Mouse (Mus musculus) kidney, adult 2 months (tissue): ENCODE data around the gene Klhl21. TPM values are rescaled to one million over a fixed set of nuclear protein-coding genes. Genes with fewer than 3 reads are reported as not detected.

Experiments
- DNase-seq: peaks from one replicate; pipeline ENCODE4 v3.0.0; 2021
- H3K27ac ChIP-seq: fragments of 200-500 bp; 2 replicates; pipeline ENCODE4 v1.5.1; 2012; ENCODE audit warnings: low read depth, low read length, control low read depth, inconsistent platforms; ENCODE audit not compliant: insufficient read depth
- H3K27me3 ChIP-seq: fragments of 200-500 bp; replicated peaks from 2 replicates; pipeline ENCODE4 v1.6.1; 2012; ENCODE audit warnings: mild to moderate bottlenecking, moderate library complexity, low read length, inconsistent platforms; ENCODE audit not compliant: control insufficient read depth, insufficient read depth
- H3K36me3 ChIP-seq: fragments of 200-500 bp; 2 replicates; pipeline ENCODE4 v1.6.1; 2012; ENCODE audit warnings: mild to moderate bottlenecking, moderate library complexity, low read length, inconsistent platforms; ENCODE audit not compliant: control insufficient read depth, insufficient read depth
- H3K4me1 ChIP-seq: fragments of 200-500 bp; 2 replicates; pipeline ENCODE4 v1.6.1; 2011; ENCODE audit warnings: low read length; ENCODE audit not compliant: control insufficient read depth, insufficient read depth
- H3K4me3 ChIP-seq: fragments of 200-500 bp; 2 replicates; pipeline ENCODE4 v1.5.1; 2011; ENCODE audit warnings: mild to moderate bottlenecking, low read depth, low read length, control low read depth; ENCODE audit not compliant: insufficient read depth
- CTCF ChIP-seq: fragments of 200-500 bp; conservative IDR thresholded peaks from 2 replicates; pipeline ENCODE4 v1.5.1; 2011; ENCODE audit warnings: low read depth, mild to moderate bottlenecking, control low read depth, low read length, moderate library complexity, mixed read lengths; ENCODE audit not compliant: insufficient read depth, insufficient read length
- POLR2A ChIP-seq: fragments of 200-500 bp; IDR thresholded peaks from one replicate; pipeline ENCODE4 v1.6.1; 2011; ENCODE audit warnings: low read depth, low read length, control low read depth
- WGBS: fragments of 180-500 bp; shearing (Covaris S2); methylation state at CpG from one replicate; pipeline ENCODE4 v1.1.7; 2018; 5-methylcytosine and 5-hydroxymethylcytosine counted together
- polyA plus RNA-seq: library from polyadenylated mRNA; depleted of rRNA; stranded (reverse); fragments of >200 nt; gene quantifications from 2 replicates; pipeline ENCODE4 v1.2.3, GENCODE M21; 2012

Gene Klhl21
- polyA plus RNA-seq, 1 experiment, result 23.0 TPM

- Histone ChIP-seq H3K4me1 (peaks cover 8% of the 10 kb centered on the region; the same call in 1 of the 2 replicates), H3K27ac (peak within 1 kb of the TSS; percentile 90), H3K36me3 (no peaks in the 10 kb centered on the region), H3K27me3 (no peaks in the 10 kb centered on the region; the same call in 1 of the 2 replicates), H3K4me3 (peak within 1 kb of the TSS; percentile 93)
- TF ChIP-seq POLR2A, result peak; percentile 13
- TF ChIP-seq CTCF, result no peak
- peak; percentile 99 for DNase-seq
- WGBS, result under 1% methylated on average over 94 of the region's 94 CpGs
Observed at GRCm38 (mm10) chr4:151996173-151996950, 12.2 kb upstream of the Klhl21 start, which contains the start of gene Phf13. Gene Phf13 (minus strand): TSS chr4:151996258.

- no peaks in the 10 kb centered on the region for H3K36me3 ChIP-seq
- no peaks in the 10 kb centered on the region; the same call in 1 of the 2 replicates for H3K27me3 ChIP-seq
- TF ChIP-seq POLR2A (no peak), CTCF (no peak)
- H3K4me3 ChIP-seq, result peak overlapping the region; percentile 77
- H3K4me1 ChIP-seq, result peaks cover 8% of the 10 kb centered on the region; the same call in 1 of the 2 replicates
- H3K27ac ChIP-seq, result peak overlapping the region; percentile 90
- DNase-seq, result no peak
- 2% methylated on average over 13 of the region's 13 CpGs for WGBS
Observed at GRCm38 (mm10) chr4:151996951-151997222, 11.7 kb upstream of the Klhl21 start.

GRCm38 (mm10) chr4:151997701-151998100, 10.9 kb upstream of the Klhl21 start:
- Histone ChIP-seq H3K4me3 (no peak overlapping the region), H3K27me3 (no peaks in the 10 kb centered on the region; the same call in 1 of the 2 replicates)

GRCm38 (mm10) chr4:151999481-151999880, 9.1 kb upstream of the Klhl21 start:
- TF ChIP-seq CTCF, result no peak
- TF ChIP-seq POLR2A, result no peak
- Histone ChIP-seq H3K36me3 (no peaks in the 10 kb centered on the region), H3K4me1 (peaks cover 5% of the 10 kb centered on the region; the same call in 1 of the 2 replicates), H3K27me3 (no peaks in the 10 kb centered on the region; the same call in 1 of the 2 replicates), H3K4me3 (no peak overlapping the region), H3K27ac (no peak overlapping the region)
- 69% methylated on average over 3 of the region's 3 CpGs for WGBS
- no peak for DNase-seq

More at GRCm38 (mm10) chr4:151997701-151998100, 10.9 kb upstream of the Klhl21 start:
- no peak for DNase-seq
- Histone ChIP-seq H3K36me3 (no peaks in the 10 kb centered on the region), H3K4me1 (peaks cover 8% of the 10 kb centered on the region; the same call in 1 of the 2 replicates), H3K27ac (no peak overlapping the region)
- WGBS, result 63% methylated on average over 3 of the region's 3 CpGs
- TF ChIP-seq POLR2A, result no peak
- no peak for TF ChIP-seq CTCF

GRCm38 (mm10) chr4:152000906-152001305, 7.7 kb upstream of the Klhl21 start:
- Histone ChIP-seq H3K4me3 (no peak overlapping the region), H3K4me1 (peaks cover 4% of the 10 kb centered on the region; the same call in 1 of the 2 replicates), H3K27me3 (no peaks in the 10 kb centered on the region), H3K36me3 (no peaks in the 10 kb centered on the region), H3K27ac (no peak overlapping the region)
- whole genome bisulfite sequencing, result 36% methylated on average over 4 of the region's 4 CpGs
- DNase-seq, result no peak
- TF ChIP-seq POLR2A, result no peak
- TF ChIP-seq CTCF, result no peak

- WGBS, result 74% methylated on average over 4 of the region's 4 CpGs
- H3K36me3 ChIP-seq, result no peaks in the 10 kb centered on the region
- no peak overlapping the region for H3K27ac ChIP-seq
- peaks cover 4% of the 10 kb centered on the region; the same call in 1 of the 2 replicates for H3K4me1 ChIP-seq
- DNase-seq, result no peak
- no peaks in the 10 kb centered on the region for H3K27me3 ChIP-seq
- H3K4me3 ChIP-seq, result no peak overlapping the region
- TF ChIP-seq POLR2A (no peak), CTCF (no peak)
Observed at GRCm38 (mm10) chr4:152001335-152001734, 7.3 kb upstream of the Klhl21 start.

GRCm38 (mm10) chr4:152002063-152002462, 6.5 kb upstream of the Klhl21 start:
- H3K36me3 ChIP-seq, result no peaks in the 10 kb centered on the region
- no peaks in the 10 kb centered on the region for H3K27me3 ChIP-seq
- 97% methylated on average over 3 of the region's 3 CpGs for WGBS
- TF ChIP-seq CTCF (no peak), POLR2A (no peak)
- H3K4me1 ChIP-seq, result peaks cover 4% of the 10 kb centered on the region; the same call in 1 of the 2 replicates
- DNase-seq, result no peak
- no peak overlapping the region for H3K4me3 ChIP-seq
- no peak overlapping the region for H3K27ac ChIP-seq
